Mouse (Mus musculus) midbrain, embryonic 16.5 days (tissue): Measurements from ENCODE around the gene Cct4. TPM values are rescaled to one million over a fixed set of nuclear protein-coding genes. Genes with fewer than 3 reads are reported as not detected.

Source experiments
- ATAC-seq: fragments of 200-750 bp; cut with Nextera tagmentation; 2 replicates; pipeline ENCODE4 v1.8.0; 2017; ENCODE audit warnings: moderate TSS enrichment
- H3K27ac ChIP-seq: fragments of 300-500 bp; sonication (generic); 2 replicates; pipeline ENCODE4 v1.5.1; 2014; ENCODE audit warnings: mild to moderate bottlenecking, low read length, mixed read lengths
- H3K27me3 ChIP-seq: fragments of 300-500 bp; sonication (generic); 2 replicates; pipeline ENCODE4 v1.6.1; 2014; ENCODE audit warnings: low read depth, low read length, mixed read lengths; ENCODE audit not compliant: control insufficient read depth, insufficient read depth
- H3K36me3 ChIP-seq: fragments of 300-500 bp; sonication (generic); 2 replicates; pipeline ENCODE4 v1.6.1; 2014; ENCODE audit warnings: mild to moderate bottlenecking, low read length, moderate library complexity, mixed read lengths; ENCODE audit not compliant: control insufficient read depth, insufficient read depth
- H3K4me1 ChIP-seq: fragments of 300-500 bp; sonication (generic); 2 replicates; pipeline ENCODE4 v1.6.1; 2014; ENCODE audit warnings: mild to moderate bottlenecking, low read length, mixed read lengths; ENCODE audit not compliant: control insufficient read depth, insufficient read depth
- H3K4me2 ChIP-seq: fragments of 300-500 bp; sonication (generic); 2 replicates; pipeline ENCODE4 v1.6.1; 2014; ENCODE audit warnings: mild to moderate bottlenecking, low read length, mixed read lengths
- H3K4me3 ChIP-seq: fragments of 300-500 bp; sonication (generic); 2 replicates; pipeline ENCODE4 v1.5.1; 2014; ENCODE audit warnings: low read depth, mild to moderate bottlenecking, low read length, moderate library complexity, mixed read lengths
- H3K9ac ChIP-seq: fragments of 300-500 bp; sonication (generic); 2 replicates; pipeline ENCODE4 v1.6.1; 2014; ENCODE audit warnings: low read depth, low read length, mixed read lengths
- H3K9me3 ChIP-seq: fragments of 300-500 bp; sonication (generic); replicated peaks from 2 replicates; pipeline ENCODE4 v1.6.1; 2014; ENCODE audit warnings: mild to moderate bottlenecking, low read length, mixed read lengths; ENCODE audit not compliant: control insufficient read depth, poor library complexity, severe bottlenecking
- WGBS: fragments of 180-500 bp; shearing (Covaris S2); extraction: QIAGEN DNeasy Blood & Tissue Kit; methylation state at CpG from one replicate; pipeline ENCODE4 v1.1.7; 2014; 5-methylcytosine and 5-hydroxymethylcytosine counted together
- polyA plus RNA-seq: library from polyadenylated mRNA; unstranded; fragments of >200 nt; fragmentation: Nextera tagmentation; extraction: Ambion mirVana; gene quantifications from 2 replicates; pipeline ENCODE4 v1.2.1, GENCODE M21; 2015

Gene Cct4
- polyA plus RNA-seq, 1 experiment from 2014 or later, result 276 TPM

DNA sequence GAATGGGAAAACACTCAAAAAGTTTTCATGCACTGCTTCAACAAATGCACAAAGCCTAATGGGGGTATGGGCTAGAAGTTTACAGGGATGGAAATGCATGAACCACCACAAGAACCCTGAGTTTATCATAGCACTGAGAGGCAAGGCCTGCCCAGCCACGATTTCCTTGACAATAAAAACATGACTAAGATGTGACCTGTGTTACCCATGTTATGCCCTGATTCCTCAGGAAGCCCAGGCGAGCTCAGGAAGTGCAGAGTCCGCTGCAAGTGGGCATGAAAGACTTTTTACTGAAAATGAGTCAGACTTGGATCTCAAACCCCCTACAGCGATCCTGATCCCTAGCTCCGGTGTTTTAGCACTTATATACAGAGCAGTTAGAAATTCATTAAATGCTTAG lies 56.9 kb downstream of the Cct4 start:
- Histone ChIP-seq H3K36me3 (no peaks in the 10 kb centered on the region), H3K4me1 (peaks cover 6% of the 10 kb centered on the region), H3K4me2 (no peak overlapping the region), H3K27ac (no peak overlapping the region), H3K27me3 (no peaks in the 10 kb centered on the region), H3K4me3 (no peak overlapping the region), H3K9ac (no peak overlapping the region), H3K9me3 (no peaks in the 10 kb centered on the region)
- ATAC-seq, result no peak
- WGBS, result 70% methylated on average over 5 of the region's 5 CpGs

DNA sequence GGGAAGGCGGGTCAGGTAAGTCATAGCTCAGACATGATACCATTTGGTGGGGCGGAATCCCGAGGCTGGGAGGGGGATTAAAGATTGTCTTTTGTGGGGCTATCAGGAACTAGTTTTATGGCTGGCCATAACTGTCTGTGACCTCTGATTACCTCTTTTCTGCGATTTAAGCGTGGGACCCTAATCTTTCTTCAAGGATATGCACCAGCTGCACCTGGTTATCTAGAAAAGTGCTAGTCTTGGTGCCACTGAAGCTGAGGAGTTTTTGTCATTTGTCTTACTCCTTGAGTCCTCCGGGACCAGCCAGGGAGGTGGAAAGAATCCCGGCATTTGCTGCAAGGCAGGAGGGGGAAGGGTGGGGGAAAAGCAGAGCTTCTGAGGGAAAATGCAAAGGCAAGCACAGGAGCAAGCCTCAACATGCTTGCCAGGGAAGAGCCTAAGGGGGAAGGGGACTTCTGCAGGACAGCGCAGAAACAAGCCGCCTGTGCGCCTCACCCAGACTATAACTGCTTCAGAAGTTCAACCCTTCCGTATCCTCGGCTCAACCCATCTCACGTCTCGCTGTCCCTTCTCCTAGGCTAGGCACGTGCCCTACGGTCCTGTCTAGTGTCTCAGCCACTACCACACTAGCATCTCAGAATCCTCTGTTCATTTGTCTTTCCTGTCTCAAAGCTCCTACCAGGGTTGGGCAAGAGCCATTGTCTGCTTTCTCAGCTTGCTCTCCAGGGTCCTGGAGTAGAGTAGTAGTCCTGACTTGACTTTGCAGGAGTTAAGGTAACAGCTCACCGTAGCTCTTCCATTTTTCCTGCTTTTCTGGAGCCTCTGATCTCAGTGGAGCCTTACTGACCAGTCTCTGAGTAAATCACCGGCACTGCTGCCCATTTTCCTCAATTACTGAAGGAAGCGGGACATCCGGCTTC lies 57.6 kb downstream of the Cct4 start:
- Histone ChIP-seq H3K27me3 (no peaks in the 10 kb centered on the region), H3K4me1 (peaks cover 6% of the 10 kb centered on the region), H3K36me3 (no peaks in the 10 kb centered on the region), H3K9ac (0 out of 2 replicates have a peak overlapping the region, but pooled peaks have one; percentile 6), H3K27ac (no peak overlapping the region), H3K9me3 (no peaks in the 10 kb centered on the region), H3K4me3 (peak overlapping the region; percentile 12), H3K4me2 (peak overlapping the region; percentile 39)
- WGBS, result 43% methylated on average over 20 of the region's 20 CpGs
- no peak for ATAC-seq

DNA sequence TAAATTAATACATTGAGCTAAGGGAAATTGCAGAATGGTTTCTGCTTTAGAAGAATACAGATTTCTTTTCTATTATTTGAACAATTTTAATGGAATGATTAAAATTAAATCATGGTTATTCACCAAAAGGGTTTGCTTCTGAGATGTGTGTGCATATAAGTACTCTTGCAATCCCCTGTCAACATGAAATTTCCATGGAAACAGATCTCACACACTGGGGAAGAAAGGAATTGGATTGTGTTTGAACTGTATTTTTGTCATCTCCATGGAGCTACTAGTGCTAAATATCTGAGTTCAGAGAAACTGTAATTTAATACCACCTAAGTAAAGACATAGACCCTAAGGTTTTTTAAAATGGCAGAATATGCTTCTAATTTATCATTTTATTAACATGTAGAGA lies 59.3 kb downstream of the Cct4 start:
- Histone ChIP-seq H3K27ac (no peak overlapping the region), H3K4me2 (no peak overlapping the region), H3K9me3 (no peaks in the 10 kb centered on the region), H3K4me1 (peaks cover 6% of the 10 kb centered on the region), H3K36me3 (no peaks in the 10 kb centered on the region), H3K4me3 (no peak overlapping the region), H3K9ac (no peak overlapping the region), H3K27me3 (no peaks in the 10 kb centered on the region)
- ATAC-seq, result peak; percentile 67; the same call in 1 of the 2 replicates

DNA sequence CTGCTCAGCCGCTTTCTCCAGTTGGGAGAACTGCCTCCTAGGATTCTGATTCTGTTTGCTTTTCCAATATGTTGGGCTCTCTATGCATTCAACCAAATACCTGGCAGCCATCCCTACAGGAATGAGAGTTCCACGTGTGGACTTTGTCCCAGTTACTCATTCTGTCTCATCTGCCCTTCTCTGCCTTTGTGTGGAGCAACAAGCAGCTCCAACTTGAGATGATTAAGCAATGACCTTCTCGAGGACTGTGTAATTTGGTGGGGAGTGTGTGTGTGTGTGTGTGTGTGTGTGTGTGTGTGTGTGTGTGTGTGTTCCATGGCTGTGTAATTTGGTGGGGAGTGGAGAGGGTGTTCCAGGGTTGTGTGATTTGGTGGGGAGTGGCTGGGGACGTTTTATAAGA lies 62.0 kb downstream of the Cct4 start:
- Histone ChIP-seq H3K36me3 (no peaks in the 10 kb centered on the region), H3K4me3 (no peak overlapping the region), H3K27ac (no peak overlapping the region), H3K9me3 (no peaks in the 10 kb centered on the region), H3K9ac (no peak overlapping the region), H3K4me2 (no peak overlapping the region), H3K4me1 (peaks cover 6% of the 10 kb centered on the region), H3K27me3 (no peaks in the 10 kb centered on the region)
- ATAC-seq, result no peak
- 77% methylated on average over 4 of the region's 4 CpGs for WGBS

Other genes with a start within 250 kb of the Cct4 start
- gene B3gnt2, start 129.6 kb upstream of the Cct4 start, polyA plus RNA-seq, result 1.6 and 3.5 TPM in 2 replicates
- gene Zrsr1, start 18.5 kb upstream of the Cct4 start, polyA plus RNA-seq, result 6.1 and 7.1 TPM in 2 replicates
- 2.9 and 5.7 TPM in 2 replicates for gene Gm28048, start 8.4 kb upstream of the Cct4 start, polyA plus RNA-seq
- 248 and 268 TPM in 2 replicates for gene Commd1, start 8.1 kb upstream of the Cct4 start, polyA plus RNA-seq
- gene Fam161a, start 17.0 kb downstream of the Cct4 start, polyA plus RNA-seq, result 5.4 and 6.7 TPM in 2 replicates